Mouse (Mus musculus): ENCODE data around the gene Ctbp2. TPM values are rescaled to one million over a fixed set of nuclear protein-coding genes. Genes with fewer than 3 reads are reported as not detected.

Ctbp2 gene
- polyA plus RNA-seq, 1 experiment from 2014 or later: 75.7 TPM

- DNase-seq (ENCODE audit: low spot score): no peak
- 99% methylated on average over 2 of the region's 2 CpGs for WGBS
- no peak overlapping the region for H3K4me3 ChIP-seq
- no peak overlapping the region for H3K27ac ChIP-seq
- H3K36me3 ChIP-seq: peaks cover 43% of the 10 kb centered on the region
- no peaks in the 10 kb centered on the region for H3K27me3 ChIP-seq (ENCODE audit: insufficient read depth, poor library complexity, severe bottlenecking)
- no peaks in the 10 kb centered on the region for H3K9me3 ChIP-seq
- H3K4me1 ChIP-seq: no peaks in the 10 kb centered on the region
Measured at GRCm38 (mm10) chr7:132976079-132976478, 148.1 kb downstream of the Ctbp2 start.

GRCm38 (mm10) chr7:132972079-132972478 is 152.1 kb downstream of the Ctbp2 start:
- Histone ChIP-seq H3K36me3 (peaks cover 34% of the 10 kb centered on the region), H3K9me3 (no peaks in the 10 kb centered on the region), H3K27me3 (ENCODE audit: insufficient read depth, poor library complexity, severe bottlenecking) (no peaks in the 10 kb centered on the region), H3K4me1 (no peaks in the 10 kb centered on the region), H3K4me3 (no peak overlapping the region), H3K27ac (no peak overlapping the region)
- DNase-seq (ENCODE audit: low spot score): no peak
- WGBS: 92% methylated on average over 2 of the region's 2 CpGs

GRCm38 (mm10) chr7:132965707-132966106 is 158.4 kb downstream of the Ctbp2 start:
- 91% methylated on average over 2 of the region's 2 CpGs for WGBS
- Histone ChIP-seq H3K27ac (no peak overlapping the region), H3K27me3 (ENCODE audit: insufficient read depth, poor library complexity, severe bottlenecking) (no peaks in the 10 kb centered on the region), H3K4me3 (no peak overlapping the region), H3K4me1 (no peaks in the 10 kb centered on the region), H3K9me3 (no peaks in the 10 kb centered on the region), H3K36me3 (peaks cover 16% of the 10 kb centered on the region; the same call in 1 of the 2 replicates)
- no peak for DNase-seq (ENCODE audit: low spot score)

- peaks cover 16% of the 10 kb centered on the region; the same call in 1 of the 2 replicates for H3K36me3 ChIP-seq
- DNase-seq (ENCODE audit: low spot score): no peak
- no peaks in the 10 kb centered on the region for H3K27me3 ChIP-seq (ENCODE audit: insufficient read depth, poor library complexity, severe bottlenecking)
- WGBS: 86% methylated on average over 3 of the region's 3 CpGs
- H3K27ac ChIP-seq: no peak overlapping the region
- no peaks in the 10 kb centered on the region for H3K9me3 ChIP-seq
- H3K4me3 ChIP-seq: no peak overlapping the region
- H3K4me1 ChIP-seq: no peaks in the 10 kb centered on the region
Measured at GRCm38 (mm10) chr7:132964395-132964794, 159.8 kb downstream of the Ctbp2 start.

- WGBS: 92% methylated on average over 3 of the region's 3 CpGs
- H3K27me3 ChIP-seq (ENCODE audit: insufficient read depth, poor library complexity, severe bottlenecking): no peaks in the 10 kb centered on the region
- no peak for DNase-seq (ENCODE audit: low spot score)
- H3K4me3 ChIP-seq: no peak overlapping the region
- H3K9me3 ChIP-seq: no peaks in the 10 kb centered on the region
- no peaks in the 10 kb centered on the region for H3K4me1 ChIP-seq
- H3K36me3 ChIP-seq: no peaks in the 10 kb centered on the region
- no peak overlapping the region for H3K27ac ChIP-seq
Measured at GRCm38 (mm10) chr7:132950613-132951012, 173.5 kb downstream of the Ctbp2 start.

- H3K9me3 ChIP-seq: no peaks in the 10 kb centered on the region
- H3K27ac ChIP-seq: no peak overlapping the region
- H3K36me3 ChIP-seq: no peaks in the 10 kb centered on the region
- DNase-seq (ENCODE audit: low spot score): no peak
- no peaks in the 10 kb centered on the region for H3K27me3 ChIP-seq (ENCODE audit: insufficient read depth, poor library complexity, severe bottlenecking)
- 92% methylated on average over 4 of the region's 4 CpGs for WGBS
- H3K4me3 ChIP-seq: no peak overlapping the region
- H3K4me1 ChIP-seq: no peaks in the 10 kb centered on the region
Measured at GRCm38 (mm10) chr7:132949968-132950367, 174.2 kb downstream of the Ctbp2 start.

- Histone ChIP-seq H3K4me1 (no peaks in the 10 kb centered on the region), H3K9me3 (no peaks in the 10 kb centered on the region), H3K27ac (no peak overlapping the region), H3K27me3 (ENCODE audit: insufficient read depth, poor library complexity, severe bottlenecking) (no peaks in the 10 kb centered on the region), H3K36me3 (no peaks in the 10 kb centered on the region), H3K4me3 (no peak overlapping the region)
- 78% methylated on average over 2 of the region's 2 CpGs for WGBS
- DNase-seq (ENCODE audit: low spot score): no peak
Measured at GRCm38 (mm10) chr7:132940569-132940968, 183.6 kb downstream of the Ctbp2 start.

- Histone ChIP-seq H3K36me3 (no peaks in the 10 kb centered on the region), H3K27ac (no peak overlapping the region), H3K27me3 (ENCODE audit: insufficient read depth, poor library complexity, severe bottlenecking) (no peaks in the 10 kb centered on the region), H3K9me3 (no peaks in the 10 kb centered on the region), H3K4me1 (no peaks in the 10 kb centered on the region), H3K4me3 (no peak overlapping the region)
- DNase-seq (ENCODE audit: low spot score): no peak
- WGBS: 78% methylated on average over 2 of the region's 2 CpGs
Measured at GRCm38 (mm10) chr7:132939118-132939517, 185.0 kb downstream of the Ctbp2 start.

Other genes starting within 250 kb of the Ctbp2 start
- 7.0 and 8.3 TPM in 2 replicates for gene Zranb1, start 193.2 kb downstream of the Ctbp2 start, polyA plus RNA-seq (2016; fragmentation: Nextera tagmentation; extraction: Ambion mirVana)
- 23.6 and 46.6 TPM in 2 replicates for gene Fgfr2, start 1.0 kb downstream of the Ctbp2 start, polyA plus RNA-seq (2016; fragmentation: Nextera tagmentation; extraction: Ambion mirVana)

Data from heart, embryonic 10.5 days (tissue).